Mouse (Mus musculus) midbrain, postnatal 0 days (tissue): ENCODE measurements at regions not wholly inside any gene's neighbourhood (a gene's known extent, or its start where the extent isn't known, plus 50 kb on each side); places are given as distances from the start of the nearest gene placed in this dataset.

Source experiments
- ATAC-seq: fragments of 200-750 bp; cut with Nextera tagmentation; 2 replicates; pipeline ENCODE4 v1.8.0; 2017; ENCODE audit warnings: moderate number of reproducible peaks, mild to moderate bottlenecking, moderate TSS enrichment, moderate library complexity; ENCODE audit not compliant: low FRiP score
- DNase-seq: peaks from one replicate; pipeline ENCODE4 v3.0.0-alpha.2; 2015; ENCODE audit warnings: low spot score
- H3K27ac ChIP-seq: fragments of 300-500 bp; sonication (generic); 2 replicates; pipeline ENCODE4 v1.5.1; 2014; ENCODE audit warnings: low read depth, mild to moderate bottlenecking, low read length, mixed read lengths
- H3K27me3 ChIP-seq: fragments of 300-500 bp; sonication (generic); 2 replicates; pipeline ENCODE4 v1.6.1; 2014; ENCODE audit warnings: low read length, control low read depth, mixed read lengths; ENCODE audit not compliant: insufficient read depth
- H3K36me3 ChIP-seq: fragments of 300-500 bp; sonication (generic); 2 replicates; pipeline ENCODE4 v1.6.1; 2014; ENCODE audit warnings: low read length, control low read depth, mixed read lengths; ENCODE audit not compliant: insufficient read depth
- H3K4me1 ChIP-seq: fragments of 300-500 bp; sonication (generic); 2 replicates; pipeline ENCODE4 v1.6.1; 2014; ENCODE audit warnings: mild to moderate bottlenecking, control low read depth, antibody characterized with exemption, low read length, mixed read lengths; ENCODE audit not compliant: insufficient read depth
- H3K4me2 ChIP-seq: fragments of 300-500 bp; sonication (generic); 2 replicates; pipeline ENCODE4 v1.6.1; 2014; ENCODE audit warnings: low read depth, mild to moderate bottlenecking, low read length, mixed read lengths; ENCODE audit not compliant: poor library complexity, severe bottlenecking
- H3K4me3 ChIP-seq: fragments of 300-500 bp; sonication (generic); 2 replicates; pipeline ENCODE4 v1.5.1; 2014; ENCODE audit warnings: low read depth, mild to moderate bottlenecking, low read length, moderate library complexity
- H3K9ac ChIP-seq: fragments of 300-500 bp; sonication (generic); replicated peaks from 2 replicates; pipeline ENCODE4 v1.6.1; 2014; ENCODE audit warnings: mild to moderate bottlenecking, low read length, moderate library complexity, mixed read lengths; ENCODE audit not compliant: poor library complexity, severe bottlenecking
- H3K9me3 ChIP-seq: fragments of 300-500 bp; sonication (generic); 2 replicates; pipeline ENCODE4 v1.6.1; 2016; ENCODE audit warnings: low read length, control low read depth
- CTCF ChIP-seq: IDR thresholded peaks from 2 replicates; pipeline ENCODE4 v1.5.1; 2016; ENCODE audit warnings: antibody characterized with exemption, mild to moderate bottlenecking
- WGBS: fragments of 180-500 bp; shearing (Covaris S2); extraction: QIAGEN DNeasy Blood & Tissue Kit; methylation state at CpG from one replicate; pipeline ENCODE4 v1.1.7; 2014; 5-methylcytosine and 5-hydroxymethylcytosine counted together

- Histone ChIP-seq H3K9ac (no peak overlapping the region), H3K27ac (no peak overlapping the region), H3K4me3 (no peak overlapping the region), H3K4me2 (no peak overlapping the region), H3K27me3 (no peaks in the 10 kb centered on the region), H3K9me3 (no peaks in the 10 kb centered on the region), H3K4me1 (no peaks in the 10 kb centered on the region), H3K36me3 (no peaks in the 10 kb centered on the region)
- WGBS, result 86% methylated on average over 2 of the region's 2 CpGs
- DNase-seq, result no peak
- ATAC-seq, result no peak
- TF ChIP-seq CTCF, result no peak
Observed at GRCm38 (mm10) chr1:15155046-15155445, 938.1 kb downstream of the 4930444P10Rik start.

- Histone ChIP-seq H3K4me1 (no peaks in the 10 kb centered on the region), H3K9me3 (no peaks in the 10 kb centered on the region), H3K36me3 (no peaks in the 10 kb centered on the region), H3K27me3 (no peaks in the 10 kb centered on the region), H3K4me2 (no peak overlapping the region), H3K9ac (no peak overlapping the region), H3K4me3 (no peak overlapping the region), H3K27ac (no peak overlapping the region)
- ATAC-seq (no peak), DNase-seq (no peak)
- WGBS, result 94% methylated on average over 2 of the region's 2 CpGs
- TF ChIP-seq CTCF, result no peak
Observed at GRCm38 (mm10) chr1:15153952-15154351, 939.2 kb downstream of the 4930444P10Rik start.

- Histone ChIP-seq H3K4me3 (no peak overlapping the region), H3K27me3 (no peaks in the 10 kb centered on the region), H3K4me2 (no peak overlapping the region), H3K4me1 (no peaks in the 10 kb centered on the region), H3K9me3 (no peaks in the 10 kb centered on the region), H3K36me3 (no peaks in the 10 kb centered on the region), H3K9ac (no peak overlapping the region), H3K27ac (no peak overlapping the region)
- ATAC-seq (no peak), DNase-seq (no peak)
- no peak for TF ChIP-seq CTCF
- 80% methylated on average over 1 of the region's 1 CpGs for WGBS
Observed at GRCm38 (mm10) chr1:15143922-15144591, 949.1 kb downstream of the 4930444P10Rik start.

- no peak overlapping the region for H3K27ac ChIP-seq
- DNase-seq (no peak), ATAC-seq (no peak)
- no peak overlapping the region for H3K9ac ChIP-seq
- no peak for TF ChIP-seq CTCF
- H3K4me3 ChIP-seq, result no peak overlapping the region
- H3K9me3 ChIP-seq, result no peaks in the 10 kb centered on the region
- H3K36me3 ChIP-seq, result no peaks in the 10 kb centered on the region
- H3K4me1 ChIP-seq, result no peaks in the 10 kb centered on the region
- H3K27me3 ChIP-seq, result no peaks in the 10 kb centered on the region
- no peak overlapping the region for H3K4me2 ChIP-seq
- WGBS, result 88% methylated on average over 3 of the region's 3 CpGs
Observed at GRCm38 (mm10) chr1:15118462-15118861, 974.7 kb downstream of the 4930444P10Rik start.

DNA sequence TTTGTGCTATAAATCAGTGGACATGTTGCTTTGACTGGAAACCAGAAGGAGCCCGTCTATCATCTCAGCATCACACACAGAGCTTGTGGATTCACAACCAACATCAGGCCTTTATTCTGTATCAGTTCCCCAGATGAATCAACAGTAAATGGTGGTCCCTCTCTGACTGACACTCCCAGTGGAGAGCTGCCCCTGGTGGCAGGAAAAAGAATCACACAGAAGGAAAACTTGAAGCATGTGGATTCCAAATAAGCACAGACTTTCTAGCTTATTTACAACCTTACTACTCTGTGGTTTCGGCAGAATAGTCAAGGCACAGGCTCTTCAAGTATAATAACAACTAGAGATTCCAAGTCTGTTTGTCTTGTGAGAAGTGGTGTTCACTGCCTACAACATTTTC is 981.7 kb downstream of the 4930444P10Rik start:
- DNase-seq, result no peak
- H3K9ac ChIP-seq, result no peak overlapping the region
- H3K27me3 ChIP-seq, result no peaks in the 10 kb centered on the region
- peak; percentile 20; the same call in 1 of the 2 replicates for TF ChIP-seq CTCF
- H3K9me3 ChIP-seq, result no peaks in the 10 kb centered on the region
- ATAC-seq, result no peak
- WGBS, result 88% methylated on average over 2 of the region's 2 CpGs
- no peaks in the 10 kb centered on the region for H3K36me3 ChIP-seq
- no peak overlapping the region for H3K27ac ChIP-seq
- H3K4me2 ChIP-seq, result no peak overlapping the region
- H3K4me3 ChIP-seq, result no peak overlapping the region
- no peaks in the 10 kb centered on the region for H3K4me1 ChIP-seq

DNA sequence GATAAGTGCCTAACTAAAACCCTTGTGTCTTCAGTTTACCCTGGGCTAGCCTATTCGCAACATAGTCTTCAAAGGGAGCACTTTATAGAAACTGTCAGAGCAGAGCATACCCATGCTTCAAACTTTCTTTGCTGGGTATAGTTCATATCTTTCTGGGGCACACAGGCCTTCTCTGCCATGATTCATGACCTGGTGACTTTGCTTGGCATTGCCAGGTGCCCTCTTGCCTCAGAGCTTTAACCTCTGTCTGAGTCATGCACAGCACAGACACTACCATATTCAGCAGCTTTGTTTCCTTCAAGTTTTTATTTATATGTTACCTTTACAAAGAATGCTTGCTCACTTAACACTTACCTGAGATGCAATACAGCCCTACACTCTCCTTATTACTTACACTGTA is 1022.8 kb downstream of the 4930444P10Rik start:
- Histone ChIP-seq H3K4me2 (no peak overlapping the region), H3K9me3 (no peaks in the 10 kb centered on the region), H3K27ac (no peak overlapping the region), H3K4me1 (no peaks in the 10 kb centered on the region), H3K9ac (no peak overlapping the region), H3K4me3 (no peak overlapping the region), H3K27me3 (no peaks in the 10 kb centered on the region), H3K36me3 (no peaks in the 10 kb centered on the region)
- TF ChIP-seq CTCF, result no peak
- WGBS, result 98% methylated on average over 1 of the region's 1 CpGs
- no peak for DNase-seq
- no peak for ATAC-seq
